Mouse (Mus musculus) 3134 (cell line): ENCODE results near the gene Fubp1.

Experiments
- DNase-seq: peaks from one replicate; pipeline ENCODE4 v3.0.0-alpha.2; 2011; ENCODE audit warnings: low spot score; ENCODE audit not compliant: insufficient read length; ENCODE audit errors: extremely low read depth

Fubp1 gene

GRCm38 (mm10) chr3:152231333-152232100 is 21.3 kb downstream of the Fubp1 start:
- DNase-seq = no peak

GRCm38 (mm10) chr3:152235238-152235637 is 25.0 kb downstream of the Fubp1 start:
- no peak for DNase-seq

GRCm38 (mm10) chr3:152235805-152236204 is 25.6 kb downstream of the Fubp1 start:
- DNase-seq = no peak

GRCm38 (mm10) chr3:152238836-152239235 is 28.6 kb downstream of the Fubp1 start:
- peak; percentile 46 for DNase-seq

GRCm38 (mm10) chr3:152239592-152239991 is 29.4 kb downstream of the Fubp1 start:
- no peak for DNase-seq

GRCm38 (mm10) chr3:152241098-152241497 is 30.9 kb downstream of the Fubp1 start:
- no peak for DNase-seq

GRCm38 (mm10) chr3:152243304-152243703 is 33.1 kb downstream of the Fubp1 start:
- no peak for DNase-seq

GRCm38 (mm10) chr3:152245273-152245910 is 35.2 kb downstream of the Fubp1 start:
- no peak for DNase-seq

- DNase-seq = no peak
Observed at GRCm38 (mm10) chr3:152247708-152248107, 37.5 kb downstream of the Fubp1 start.

GRCm38 (mm10) chr3:152250487-152250886 is 40.3 kb downstream of the Fubp1 start:
- no peak for DNase-seq

- DNase-seq = no peak
Observed at GRCm38 (mm10) chr3:152257528-152257927, 47.3 kb downstream of the Fubp1 start.

GRCm38 (mm10) chr3:152259409-152259808 is 49.2 kb downstream of the Fubp1 start:
- peak; percentile 42 for DNase-seq

GRCm38 (mm10) chr3:152260362-152260761 is 50.1 kb downstream of the Fubp1 start:
- DNase-seq = no peak

- no peak for DNase-seq
Observed at GRCm38 (mm10) chr3:152261436-152261835, 51.2 kb downstream of the Fubp1 start.

GRCm38 (mm10) chr3:152261948-152262347 is 51.7 kb downstream of the Fubp1 start:
- DNase-seq = no peak

GRCm38 (mm10) chr3:152264374-152264773 is 54.2 kb downstream of the Fubp1 start:
- no peak for DNase-seq

- DNase-seq = no peak
Observed at GRCm38 (mm10) chr3:152264830-152265229, 54.6 kb downstream of the Fubp1 start.

- no peak for DNase-seq
Observed at GRCm38 (mm10) chr3:152265351-152266035, 55.3 kb downstream of the Fubp1 start.

GRCm38 (mm10) chr3:152266036-152266421 is 55.8 kb downstream of the Fubp1 start, which contains the start of gene Nexn:
Nexn (minus strand) TSS chr3:152266350.
- DNase-seq = no peak

GRCm38 (mm10) chr3:152268099-152268498 is 57.9 kb downstream of the Fubp1 start:
- DNase-seq = no peak

GRCm38 (mm10) chr3:152271071-152271710 is 61.0 kb downstream of the Fubp1 start:
- DNase-seq = no peak
